24 mouse cellular contexts compared by ENCODE assay signal in the genomic region with DNA sequence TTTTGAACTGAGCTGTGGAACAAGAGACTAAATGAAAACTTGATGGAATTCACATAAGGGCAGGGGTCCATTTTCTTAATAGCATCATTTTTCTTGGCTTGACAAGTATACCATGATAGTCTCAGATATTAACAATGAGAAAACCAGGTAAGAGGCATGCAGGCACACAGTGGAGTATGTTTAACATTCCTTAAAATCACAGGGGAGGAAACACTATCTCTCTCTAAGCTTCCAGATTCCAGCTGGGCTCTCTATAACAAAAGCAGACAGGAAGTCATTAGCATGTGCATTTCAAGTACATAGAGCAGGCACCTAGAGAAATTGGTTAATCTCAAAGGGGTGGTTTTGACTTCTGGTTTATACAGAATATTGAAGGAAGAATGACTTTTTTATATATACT.
A peak's percentile ranks its signal among the peaks of the same experiment; 100 is the strongest.
DNase-seq lines count a peak whose midpoint lies in the region; ATAC-seq and TF ChIP-seq lines count a peak whose summit lies in the region.
"Had no signal": no experiment of that assay in that cellular context is flagged by ENCODE, and none has a peak within 500 bp of the region (broad histone marks: within the 10 kb centered on the region; RNA-seq: fewer than 3 reads in every experiment).

No protein-coding gene starts in this region.

- DNase-seq in R1 (ENCODE audit: low read depth, low spot score): peak; percentile 80
- no peak for DNase-seq in limb, embryonic 14.5 days (ENCODE audit: low spot score)
- no peak for DNase-seq in lung, adult 18-20 months
- DNase-seq in forebrain, postnatal 0 days: no peak
- DNase-seq in frontal cortex, postnatal 10 days (ENCODE audit: low spot score in 2 of 2): no peak
- DNase-seq: adrenal gland, adult 2 months; adrenal gland, postnatal 25 days; B cell, adult 2 months; cerebellum, adult 2 months; cerebellum, postnatal 10 days; embryo, embryonic 11 days; gastrocnemius, adult 2 months; gastrocnemius, postnatal 36 days; heart, adult 11 months; heart, postnatal 36 days had no signal

- H3K36me3 ChIP-seq in kidney, embryonic 16.5 days (ENCODE audit: insufficient read depth, low read length): no peaks in the 10 kb centered on the region
- H3K36me3 ChIP-seq in kidney, embryonic 15.5 days: no peaks in the 10 kb centered on the region
- no peaks in the 10 kb centered on the region for H3K36me3 ChIP-seq in limb, embryonic 14.5 days (ENCODE audit: control insufficient read depth, insufficient read depth, low read length)
- H3K36me3 ChIP-seq in forebrain, postnatal 0 days (ENCODE audit: insufficient read depth): no peaks in the 10 kb centered on the region
- H3K36me3 ChIP-seq: embryonic facial prominence, embryonic 15.5 days; forebrain, embryonic 15.5 days; heart, embryonic 13.5 days; hindbrain, embryonic 12.5 days had no signal

- peaks cover 3% of the 10 kb centered on the region; the same call in 1 of the 2 replicates for H3K4me1 ChIP-seq in kidney, embryonic 16.5 days (ENCODE audit: insufficient read depth, low read length)
- H3K4me1 ChIP-seq in kidney, embryonic 15.5 days: peaks cover 6% of the 10 kb centered on the region; the same call in 1 of the 2 replicates
- peaks cover 16% of the 10 kb centered on the region for H3K4me1 ChIP-seq in embryonic fibroblast, embryonic 13.5 days (ENCODE audit: control insufficient read depth, insufficient read depth, low read length)
- H3K4me1 ChIP-seq in limb, embryonic 14.5 days (ENCODE audit: control insufficient read depth, insufficient read depth, low read length): peaks cover 13% of the 10 kb centered on the region
- no peaks in the 10 kb centered on the region for H3K4me1 ChIP-seq in forebrain, postnatal 0 days (ENCODE audit: insufficient read depth)
- H3K4me1 ChIP-seq: forebrain, embryonic 15.5 days; heart, embryonic 13.5 days had no signal

- no peak overlapping the region for H3K4me2 ChIP-seq in kidney, embryonic 16.5 days (replicated peaks; ENCODE audit: low read depth, low read length)
- H3K4me2 ChIP-seq in kidney, embryonic 15.5 days: no peak overlapping the region
- no peak overlapping the region for H3K4me2 ChIP-seq in limb, embryonic 14.5 days (replicated peaks; ENCODE audit: low read depth, low read length, severe bottlenecking)
- H3K4me2 ChIP-seq in forebrain, postnatal 0 days (ENCODE audit: low read depth): no peak overlapping the region
- H3K4me2 ChIP-seq: embryonic facial prominence, embryonic 15.5 days; forebrain, embryonic 15.5 days; heart, embryonic 13.5 days; hindbrain, embryonic 12.5 days had no signal

- no peak overlapping the region for H3K27ac ChIP-seq in kidney, embryonic 16.5 days (ENCODE audit: low read length)
- H3K27ac ChIP-seq in kidney, embryonic 15.5 days: no peak overlapping the region
- H3K27ac ChIP-seq in embryonic fibroblast, embryonic 13.5 days (ENCODE audit: insufficient read depth, low read length): peak overlapping the region; percentile 86; the same call in 1 of the 2 replicates
- H3K27ac ChIP-seq in limb, embryonic 14.5 days (replicated peaks; ENCODE audit: low read depth, low read length): no peak overlapping the region
- no peak overlapping the region for H3K27ac ChIP-seq in forebrain, postnatal 0 days (ENCODE audit: low read depth, low read length)
- H3K27ac ChIP-seq: embryonic facial prominence, embryonic 15.5 days; forebrain, embryonic 15.5 days; gastrocnemius, adult 2 months; heart, embryonic 13.5 days; hindbrain, embryonic 12.5 days; hindbrain, postnatal 0 days had no signal

- no peaks in the 10 kb centered on the region for H3K9me3 ChIP-seq in kidney, embryonic 16.5 days (ENCODE audit: low read length)
- H3K9me3 ChIP-seq in kidney, embryonic 15.5 days (replicated peaks): no peaks in the 10 kb centered on the region
- H3K9me3 ChIP-seq in limb, embryonic 14.5 days (ENCODE audit: control insufficient read depth, low read length): no peaks in the 10 kb centered on the region
- H3K9me3 ChIP-seq in forebrain, postnatal 0 days (ENCODE audit: low read length): no peaks in the 10 kb centered on the region
- H3K9me3 ChIP-seq: embryonic facial prominence, embryonic 15.5 days; forebrain, embryonic 15.5 days; heart, embryonic 13.5 days; hindbrain, embryonic 12.5 days had no signal

- H3K9ac ChIP-seq in kidney, embryonic 16.5 days (replicated peaks; ENCODE audit: low read length): no peak overlapping the region
- no peak overlapping the region for H3K9ac ChIP-seq in kidney, embryonic 15.5 days
- no peak overlapping the region for H3K9ac ChIP-seq in limb, embryonic 14.5 days (ENCODE audit: low read depth, low read length, severe bottlenecking)
- H3K9ac ChIP-seq in forebrain, postnatal 0 days: no peak overlapping the region
- H3K9ac ChIP-seq: embryonic facial prominence, embryonic 15.5 days; forebrain, embryonic 15.5 days; heart, embryonic 13.5 days; hindbrain, embryonic 12.5 days had no signal

- no peak for TF ChIP-seq POLR2A in embryonic fibroblast, embryonic 13.5 days (IDR thresholded peaks at IDR 0.05; ENCODE audit: low read depth, low read length)
- no peak for TF ChIP-seq POLR2A in limb, embryonic 14.5 days (IDR thresholded peaks at IDR 0.05; ENCODE audit: borderline replicate concordance, extremely low read depth, insufficient read depth, insufficient read length)

- no peaks in the 10 kb centered on the region for H3K27me3 ChIP-seq in kidney, embryonic 16.5 days (ENCODE audit: insufficient read depth, low read length)
- H3K27me3 ChIP-seq in kidney, embryonic 15.5 days: no peaks in the 10 kb centered on the region
- no peaks in the 10 kb centered on the region for H3K27me3 ChIP-seq in limb, embryonic 14.5 days (ENCODE audit: control insufficient read depth, insufficient read depth, low read length)
- no peaks in the 10 kb centered on the region for H3K27me3 ChIP-seq in forebrain, postnatal 0 days (ENCODE audit: insufficient read depth, low read length)
- H3K27me3 ChIP-seq: embryonic facial prominence, embryonic 15.5 days; forebrain, embryonic 15.5 days; heart, embryonic 13.5 days; hindbrain, embryonic 12.5 days had no signal

- peak; percentile 23; the same call in 1 of the 2 replicates for ATAC-seq in kidney, embryonic 16.5 days (ENCODE audit: low FRiP score, low TSS enrichment)
- no peak; the same call in 1 of the 2 replicates for ATAC-seq in kidney, embryonic 15.5 days (replicated peaks; ENCODE audit: low FRiP score)
- peak; percentile 32; the same call in 1 of the 2 replicates for ATAC-seq in limb, embryonic 14.5 days (ENCODE audit: low FRiP score, low read depth)
- ATAC-seq in forebrain, postnatal 0 days: no peak
- ATAC-seq: CD4-positive, CD25-positive, alpha-beta regulatory T cell, adult 4 months; forebrain, embryonic 15.5 days; hindbrain, postnatal 0 days had no signal

- no peak for TF ChIP-seq CTCF in embryonic fibroblast, embryonic 13.5 days (IDR thresholded peaks at IDR 0.05; ENCODE audit: borderline replicate concordance, insufficient read depth, low read length)
- no peak for TF ChIP-seq CTCF in forebrain, postnatal 0 days (IDR thresholded peaks at IDR 0.05; ENCODE audit: low read depth)

- H3K4me3 ChIP-seq in kidney, embryonic 16.5 days (ENCODE audit: low read length): no peak overlapping the region
- H3K4me3 ChIP-seq in kidney, embryonic 15.5 days (replicated peaks): no peak overlapping the region
- H3K4me3 ChIP-seq in embryonic fibroblast, embryonic 13.5 days (ENCODE audit: insufficient read depth, low read length): no peak overlapping the region
- no peak overlapping the region for H3K4me3 ChIP-seq in limb, embryonic 14.5 days (replicated peaks; ENCODE audit: low read length)
- H3K4me3 ChIP-seq in forebrain, postnatal 0 days (ENCODE audit: low read depth, low read length): no peak overlapping the region
- H3K4me3 ChIP-seq: embryonic facial prominence, embryonic 15.5 days; forebrain, embryonic 15.5 days; gastrocnemius, adult 2 months; heart, embryonic 13.5 days; hindbrain, embryonic 12.5 days had no signal

Comparison
In these comparisons a context has a peak if more than half of its experiments do, and no peak if none do; other contexts are left out.
1. ATAC-seq: peak in kidney, embryonic 16.5 days (single experiment) and limb, embryonic 14.5 days (single experiment); none in kidney, embryonic 15.5 days (single experiment) and forebrain, postnatal 0 days (single experiment).